Mouse (Mus musculus): ENCODE data around the gene Hsf2bp. TPM values are rescaled to one million over a fixed set of nuclear protein-coding genes. Genes with fewer than 3 reads are reported as not detected.

Gene Hsf2bp
- polyA plus RNA-seq, 1 experiment, result 0.36 TPM

DNA sequence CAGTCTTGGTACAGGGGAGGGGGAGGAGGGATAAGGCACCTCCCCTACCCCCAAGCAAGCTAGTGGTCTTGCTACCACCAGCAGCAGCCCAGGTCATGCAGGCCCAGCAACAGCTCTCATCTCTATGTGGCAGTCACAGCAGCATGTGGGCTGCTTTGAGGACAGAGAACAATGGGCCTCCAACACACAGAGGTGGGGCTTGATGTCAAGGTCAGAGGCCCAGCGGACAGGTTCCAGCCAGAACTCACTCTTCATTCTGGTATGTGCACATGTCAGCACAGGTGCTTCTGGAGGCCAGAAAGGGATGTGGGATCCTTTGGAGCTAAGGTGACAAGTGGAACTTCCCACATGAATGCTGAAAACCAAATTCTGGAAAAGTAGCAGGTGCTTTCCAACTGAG, 102.2 kb downstream of the Hsf2bp start:
- TF ChIP-seq CTCF (IDR thresholded peaks at IDR 0.05; ENCODE audit: borderline replicate concordance, insufficient read depth, low read depth, low read length) (no peak), POLR2A (IDR thresholded peaks at IDR 0.05; ENCODE audit: borderline replicate concordance, insufficient read depth, low read length) (no peak)
- Histone ChIP-seq H3K27ac (ENCODE audit: insufficient read depth, low read length) (no peak overlapping the region), H3K27me3 (ENCODE audit: control insufficient read depth, insufficient read depth, low read length) (no peaks in the 10 kb centered on the region), H3K4me3 (replicated peaks; ENCODE audit: insufficient read depth, low read depth, low read length) (no peak overlapping the region), H3K4me1 (ENCODE audit: control insufficient read depth, insufficient read depth, low read length) (no peaks in the 10 kb centered on the region)
- WGBS, result 50% methylated on average over 1 of the region's 1 CpGs
- DNase-seq, result no peak

DNA sequence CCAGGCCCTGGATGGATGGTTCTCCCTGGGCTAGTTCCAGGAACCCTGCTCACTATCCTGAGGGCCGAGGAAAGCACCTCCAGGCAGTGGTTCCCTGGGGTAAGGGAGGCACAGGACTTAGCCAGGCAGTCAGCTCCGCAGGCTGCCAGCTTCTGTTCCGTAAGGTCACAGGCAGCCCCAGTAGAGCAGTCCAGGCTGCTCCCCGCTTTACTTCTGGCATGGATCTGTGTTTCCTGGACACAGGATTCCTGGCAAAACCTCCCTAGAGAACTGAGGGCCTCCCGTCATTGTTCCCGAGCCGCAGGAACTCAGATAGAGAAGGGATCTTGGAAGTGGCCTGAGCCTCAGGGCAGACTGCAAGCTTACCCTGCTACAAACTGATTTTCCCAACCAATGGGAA, 104.7 kb downstream of the Hsf2bp start:
- TF ChIP-seq CTCF (IDR thresholded peaks at IDR 0.05; ENCODE audit: borderline replicate concordance, insufficient read depth, low read depth, low read length) (no peak), POLR2A (IDR thresholded peaks at IDR 0.05; ENCODE audit: borderline replicate concordance, insufficient read depth, low read length) (no peak)
- DNase-seq, result no peak
- H3K4me1 ChIP-seq (ENCODE audit: control insufficient read depth, insufficient read depth, low read length), result no peaks in the 10 kb centered on the region
- H3K4me3 ChIP-seq (replicated peaks; ENCODE audit: insufficient read depth, low read depth, low read length), result no peak overlapping the region
- no peaks in the 10 kb centered on the region for H3K27me3 ChIP-seq (ENCODE audit: control insufficient read depth, insufficient read depth, low read length)
- no peak overlapping the region for H3K27ac ChIP-seq (ENCODE audit: insufficient read depth, low read length)
- 12% methylated on average over 7 of the region's 7 CpGs for whole genome bisulfite sequencing

DNA sequence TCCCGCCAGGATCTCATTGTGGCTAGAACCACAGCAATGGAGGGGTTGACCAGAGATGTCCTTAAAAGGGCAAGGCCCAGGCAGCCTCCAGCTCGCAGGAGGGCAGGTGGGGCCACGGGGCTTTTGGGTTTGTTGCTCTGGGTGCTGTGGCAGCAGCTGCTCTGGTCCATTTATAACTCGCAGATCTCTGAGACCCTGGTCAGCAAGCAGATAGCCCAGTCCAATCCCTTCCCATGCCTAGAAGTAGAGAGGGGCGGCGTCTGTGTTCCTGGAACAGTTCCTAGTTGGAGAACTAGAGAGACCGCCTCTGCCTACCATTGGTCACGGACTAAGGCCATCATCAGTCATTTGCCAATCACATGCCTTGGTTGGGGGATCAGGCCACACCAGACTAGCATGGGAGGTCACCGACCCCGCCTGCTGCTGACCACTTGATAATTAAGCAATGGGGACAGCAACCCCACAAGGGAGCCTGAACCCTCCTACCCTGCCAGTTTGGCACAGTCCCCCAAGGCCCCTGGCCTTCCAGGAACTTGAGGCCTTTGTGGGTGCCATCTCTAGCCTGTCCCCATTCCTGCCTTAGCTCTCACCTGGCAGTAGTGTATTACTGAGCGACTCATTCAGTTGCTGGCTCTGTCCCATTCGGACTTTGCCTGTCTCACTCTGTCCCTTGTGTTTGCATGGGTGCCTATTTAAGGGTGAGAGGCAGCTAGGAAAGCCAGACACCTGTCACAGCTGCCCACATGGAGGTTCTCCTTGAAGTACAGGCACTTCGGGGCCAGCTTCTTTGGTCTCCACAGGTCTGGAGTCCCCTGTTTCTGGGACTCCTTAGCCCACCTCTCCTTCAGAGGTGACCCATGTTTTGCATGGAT, 106.1 kb downstream of the Hsf2bp start:
- TF ChIP-seq POLR2A (IDR thresholded peaks at IDR 0.05; ENCODE audit: borderline replicate concordance, insufficient read depth, low read length), result no peak
- TF ChIP-seq CTCF (IDR thresholded peaks at IDR 0.05; ENCODE audit: borderline replicate concordance, insufficient read depth, low read depth, low read length), result no peak
- no peak for DNase-seq
- WGBS, result 78% methylated on average over 13 of the region's 13 CpGs
- Histone ChIP-seq H3K27me3 (ENCODE audit: control insufficient read depth, insufficient read depth, low read length) (no peaks in the 10 kb centered on the region), H3K4me3 (replicated peaks; ENCODE audit: insufficient read depth, low read depth, low read length) (no peak overlapping the region), H3K27ac (ENCODE audit: insufficient read depth, low read length) (no peak overlapping the region), H3K4me1 (ENCODE audit: control insufficient read depth, insufficient read depth, low read length) (no peaks in the 10 kb centered on the region)

DNA sequence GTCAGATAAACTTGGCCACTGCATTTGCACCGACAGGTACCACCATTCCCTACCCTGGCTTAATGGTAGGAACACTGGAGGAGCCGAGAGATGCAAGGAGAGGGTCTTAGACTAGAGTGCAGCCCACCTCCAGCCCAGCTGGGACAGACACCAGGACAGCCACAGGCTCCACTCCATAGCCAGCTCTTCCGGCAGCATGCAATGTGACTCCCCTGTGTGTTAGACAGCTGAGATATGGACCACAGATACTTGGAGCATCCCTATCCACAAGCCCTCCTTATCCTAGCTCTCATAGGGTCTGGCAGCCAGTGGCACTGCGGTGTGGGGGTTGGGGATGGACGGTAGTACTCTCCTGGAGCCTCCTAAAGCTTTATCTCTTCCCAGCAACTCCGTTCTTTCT, 107.1 kb downstream of the Hsf2bp start:
- 86% methylated on average over 6 of the region's 6 CpGs for WGBS
- H3K4me1 ChIP-seq (ENCODE audit: control insufficient read depth, insufficient read depth, low read length), result no peaks in the 10 kb centered on the region
- no peaks in the 10 kb centered on the region for H3K27me3 ChIP-seq (ENCODE audit: control insufficient read depth, insufficient read depth, low read length)
- DNase-seq, result no peak
- TF ChIP-seq CTCF (IDR thresholded peaks at IDR 0.05; ENCODE audit: borderline replicate concordance, insufficient read depth, low read depth, low read length) (no peak), POLR2A (IDR thresholded peaks at IDR 0.05; ENCODE audit: borderline replicate concordance, insufficient read depth, low read length) (no peak)
- no peak overlapping the region for H3K4me3 ChIP-seq (replicated peaks; ENCODE audit: insufficient read depth, low read depth, low read length)
- no peak overlapping the region for H3K27ac ChIP-seq (ENCODE audit: insufficient read depth, low read length)

DNA sequence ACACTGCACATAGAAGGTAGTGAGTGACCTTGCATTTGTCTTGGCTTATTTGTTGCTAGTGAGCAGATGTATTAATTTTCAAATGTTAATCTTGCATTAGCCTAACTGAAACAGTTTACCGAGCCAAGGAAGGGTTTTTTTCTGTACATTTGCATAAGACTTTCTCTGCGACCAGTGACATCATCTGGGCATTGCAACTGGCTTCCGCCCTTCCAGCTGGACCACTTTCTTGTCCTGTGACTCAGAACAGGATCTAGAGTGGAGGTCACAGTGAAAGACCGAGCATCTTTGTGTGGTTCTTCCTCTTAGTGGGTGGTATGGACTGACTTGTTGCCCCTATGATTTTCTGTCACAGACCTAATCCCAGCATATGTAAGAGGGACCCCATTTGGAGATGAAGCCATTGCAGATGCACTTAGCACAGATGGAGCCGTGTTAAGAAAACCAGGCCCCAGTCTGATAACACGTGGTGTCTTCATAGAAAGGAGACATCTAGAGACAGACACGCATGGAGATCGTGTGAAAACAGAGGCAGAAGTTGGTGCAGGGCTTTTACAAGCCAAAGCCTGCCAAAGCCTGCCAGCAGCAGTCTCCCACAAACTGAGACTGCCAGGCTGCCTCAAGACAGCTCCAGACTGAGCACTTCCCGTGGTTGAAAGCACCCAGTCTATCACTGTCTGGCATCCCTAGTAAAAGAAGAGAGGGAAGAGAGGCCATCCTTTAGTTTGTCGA, 108.1 kb downstream of the Hsf2bp start:
- Histone ChIP-seq H3K4me1 (ENCODE audit: control insufficient read depth, insufficient read depth, low read length) (no peaks in the 10 kb centered on the region), H3K27ac (ENCODE audit: insufficient read depth, low read length) (no peak overlapping the region), H3K27me3 (ENCODE audit: control insufficient read depth, insufficient read depth, low read length) (no peaks in the 10 kb centered on the region), H3K4me3 (replicated peaks; ENCODE audit: insufficient read depth, low read depth, low read length) (no peak overlapping the region)
- no peak for TF ChIP-seq POLR2A (IDR thresholded peaks at IDR 0.05; ENCODE audit: borderline replicate concordance, insufficient read depth, low read length)
- DNase-seq, result no peak
- 68% methylated on average over 10 of the region's 10 CpGs for WGBS

DNA sequence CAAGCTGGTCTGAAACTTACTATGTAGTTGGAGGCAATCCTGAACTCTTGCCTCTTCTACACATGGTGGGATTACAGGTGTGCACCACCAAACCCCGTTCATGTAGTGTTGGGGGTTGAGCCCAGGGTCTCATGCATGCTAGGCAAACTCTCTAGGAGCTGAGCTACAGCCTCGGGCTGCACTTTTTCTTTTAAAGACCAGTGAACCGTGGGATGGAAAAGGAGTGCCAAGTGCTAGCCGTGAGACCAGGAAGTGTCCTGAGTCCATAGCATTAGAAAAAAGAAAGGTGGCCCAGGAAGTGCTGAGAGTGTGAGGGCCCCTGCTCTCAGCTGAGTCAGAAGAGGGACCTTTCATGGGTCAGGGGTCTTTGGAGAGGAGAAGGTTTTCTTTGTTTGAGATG, 111.9 kb downstream of the Hsf2bp start:
- no peak overlapping the region for H3K4me3 ChIP-seq (replicated peaks; ENCODE audit: insufficient read depth, low read depth, low read length)
- no peak for TF ChIP-seq CTCF (IDR thresholded peaks at IDR 0.05; ENCODE audit: borderline replicate concordance, insufficient read depth, low read depth, low read length)
- no peak for TF ChIP-seq POLR2A (IDR thresholded peaks at IDR 0.05; ENCODE audit: borderline replicate concordance, insufficient read depth, low read length)
- WGBS, result 31% methylated on average over 4 of the region's 4 CpGs
- H3K27me3 ChIP-seq (ENCODE audit: control insufficient read depth, insufficient read depth, low read length), result no peaks in the 10 kb centered on the region
- H3K4me1 ChIP-seq (ENCODE audit: control insufficient read depth, insufficient read depth, low read length), result no peaks in the 10 kb centered on the region
- no peak for DNase-seq
- H3K27ac ChIP-seq (ENCODE audit: insufficient read depth, low read length), result no peak overlapping the region

DNA sequence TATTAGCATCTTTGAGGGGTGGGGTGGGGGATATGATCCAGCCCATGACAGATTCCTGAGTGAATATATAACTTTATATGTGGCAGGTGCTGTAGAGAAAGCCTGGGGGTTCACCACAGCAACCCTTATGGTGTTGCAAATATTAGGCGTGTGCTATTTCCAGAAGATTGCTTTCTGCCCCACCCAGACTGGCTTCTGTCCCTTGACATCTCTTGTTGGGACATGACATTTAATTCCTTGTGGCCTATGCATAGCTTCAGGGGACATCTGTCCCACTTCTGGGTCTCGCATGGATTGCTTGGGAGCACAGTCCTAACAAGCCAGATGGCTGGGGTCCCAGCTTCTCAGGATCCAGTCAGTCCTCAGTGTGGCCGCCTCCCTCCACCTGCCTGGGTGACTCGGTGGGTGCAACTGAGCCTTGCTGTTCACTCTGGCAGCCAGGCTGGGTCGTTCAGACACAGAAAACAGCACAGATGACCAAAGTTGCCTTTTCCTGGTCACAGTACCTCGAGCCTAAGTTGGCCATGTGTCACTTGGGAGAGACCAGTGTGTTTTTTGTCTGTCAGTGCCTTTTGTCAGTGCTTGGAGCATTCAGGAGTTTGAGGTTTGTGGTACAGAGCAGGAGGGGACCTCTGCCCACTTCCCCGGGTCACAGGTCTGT, 112.7 kb downstream of the Hsf2bp start:
- no peaks in the 10 kb centered on the region for H3K4me1 ChIP-seq (ENCODE audit: control insufficient read depth, insufficient read depth, low read length)
- 45% methylated on average over 7 of the region's 7 CpGs for WGBS
- TF ChIP-seq CTCF (IDR thresholded peaks at IDR 0.05; ENCODE audit: borderline replicate concordance, insufficient read depth, low read depth, low read length) (no peak), POLR2A (IDR thresholded peaks at IDR 0.05; ENCODE audit: borderline replicate concordance, insufficient read depth, low read length) (no peak)

More for the DNA sequence above, 112.7 kb downstream of the Hsf2bp start:
- Histone ChIP-seq H3K27ac (ENCODE audit: insufficient read depth, low read length) (no peak overlapping the region), H3K4me3 (replicated peaks; ENCODE audit: insufficient read depth, low read depth, low read length) (no peak overlapping the region), H3K27me3 (ENCODE audit: control insufficient read depth, insufficient read depth, low read length) (no peaks in the 10 kb centered on the region)
- DNase-seq, result no peak
